Mouse (Mus musculus) embryonic fibroblast, embryonic 13.5 days (primary cell): ENCODE measurements around the gene Msx3. TPM values are rescaled to one million over a fixed set of nuclear protein-coding genes. Genes with fewer than 3 reads are reported as not detected.

ENCODE experiments used
- H3K27ac ChIP-seq: 2 replicates; pipeline ENCODE4 v1.5.1; 2012; ENCODE audit warnings: low read length, control low read depth, inconsistent platforms; ENCODE audit not compliant: insufficient read depth
- H3K4me1 ChIP-seq: 2 replicates; pipeline ENCODE4 v1.6.1; 2011; ENCODE audit warnings: low read length; ENCODE audit not compliant: control insufficient read depth, insufficient read depth
- H3K4me3 ChIP-seq: 2 replicates; pipeline ENCODE4 v1.5.1; 2011; ENCODE audit warnings: mild to moderate bottlenecking, control low read depth, low read length; ENCODE audit not compliant: insufficient read depth
- CTCF ChIP-seq: IDR thresholded peaks from 2 replicates; pipeline ENCODE4 v1.5.1; 2011; ENCODE audit warnings: mild to moderate bottlenecking, control low read depth, low read length, moderate library complexity, borderline replicate concordance; ENCODE audit not compliant: insufficient read depth
- POLR2A ChIP-seq: IDR thresholded peaks from 2 replicates; pipeline ENCODE4 v1.6.1; 2011; ENCODE audit warnings: low read depth, mild to moderate bottlenecking, control low read depth, low read length, moderate library complexity
- polyA plus RNA-seq: library from polyadenylated mRNA; stranded (reverse); fragments of >200 nt; gene quantifications from 2 replicates; pipeline ENCODE4 v1.2.4, GENCODE M21; 2011; ENCODE audit warnings: low read depth; ENCODE audit not compliant: missing spikeins, insufficient read length

The Msx3 gene
- polyA plus RNA-seq, 1 experiment = not detected

DNA sequence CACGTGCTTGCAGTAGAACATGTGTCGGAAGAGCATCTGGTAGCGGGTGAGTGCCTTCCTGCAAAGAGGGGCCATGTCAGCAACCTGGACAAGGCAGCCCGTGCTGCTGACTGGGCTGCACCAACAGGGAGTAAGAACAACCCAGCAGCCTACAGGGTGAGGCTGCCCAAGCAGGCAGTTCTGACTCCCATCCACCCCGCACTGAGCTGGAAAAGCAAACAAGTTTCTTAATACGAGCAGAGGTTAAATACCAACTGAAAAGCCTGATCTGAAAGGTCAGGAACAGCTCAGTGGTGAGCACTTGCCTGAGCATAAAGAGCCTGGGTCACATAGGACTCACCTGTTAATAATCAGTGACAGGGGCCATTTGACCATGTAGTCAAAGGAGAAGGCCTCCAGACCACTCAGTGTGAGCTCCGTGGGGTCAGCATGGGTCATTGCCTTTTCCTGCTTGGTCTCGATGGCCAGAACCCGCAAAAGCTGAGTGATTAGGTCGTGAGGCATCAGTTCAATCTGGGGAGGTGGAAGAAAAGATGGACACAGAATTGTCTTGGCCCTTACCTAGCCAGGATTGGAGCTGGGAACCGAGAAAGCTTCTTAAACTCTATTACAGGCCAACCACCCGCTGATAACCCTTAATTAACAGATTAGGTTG lies 47.7 kb downstream of the Msx3 start:
- H3K4me3 ChIP-seq = no peak overlapping the region
- no peaks in the 10 kb centered on the region for H3K4me1 ChIP-seq
- no peak overlapping the region for H3K27ac ChIP-seq
- TF ChIP-seq CTCF (no peak), POLR2A (no peak)

DNA sequence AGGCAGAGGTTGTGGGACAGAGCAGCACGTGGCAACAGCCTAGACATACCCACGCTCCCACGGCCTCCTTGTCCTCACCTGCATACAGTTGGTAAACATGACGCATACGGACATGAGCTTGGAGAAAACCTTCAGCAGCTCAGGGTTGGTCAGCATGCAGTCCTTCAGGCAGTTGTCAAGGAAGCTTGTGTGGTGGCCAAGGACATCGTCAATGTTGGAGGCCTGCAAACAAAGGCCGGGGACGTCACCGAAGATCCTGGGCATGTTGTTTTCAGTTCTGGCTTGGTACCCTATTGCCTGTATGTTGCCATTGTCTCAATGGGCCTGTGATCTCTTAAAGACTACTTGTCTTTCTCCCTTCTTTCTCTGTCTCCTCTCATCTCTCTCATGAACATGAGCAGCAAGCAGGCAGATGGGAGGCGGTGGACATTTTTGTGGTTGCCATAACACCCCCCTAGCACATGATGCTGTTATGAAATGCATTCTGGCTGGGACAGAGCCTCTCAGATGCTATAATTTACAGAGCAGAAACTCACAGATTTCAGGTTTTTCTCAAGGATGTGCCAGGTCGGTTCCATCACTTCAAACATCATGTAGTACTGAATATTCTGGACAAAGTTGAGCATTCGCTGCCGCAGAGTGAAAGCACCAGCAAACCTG lies 50.1 kb downstream of the Msx3 start:
- 0 out of 2 replicates have a peak, but pooled peaks cover 2% of the 10 kb centered on the region for H3K4me1 ChIP-seq
- TF ChIP-seq CTCF = no peak
- TF ChIP-seq POLR2A = no peak
- no peak overlapping the region for H3K27ac ChIP-seq
- H3K4me3 ChIP-seq = no peak overlapping the region

Other genes with a start within 250 kb of the Msx3 start
- gene Adgra1, start 214.9 kb downstream of the Msx3 start, polyA plus RNA-seq = 1.0 and 1.3 TPM in 2 replicates
- gene Kndc1, start 154.4 kb downstream of the Msx3 start, polyA plus RNA-seq = not detected in 2 replicates
- not detected in 2 replicates for gene Utf1, start 105.3 kb downstream of the Msx3 start, polyA plus RNA-seq
- not detected in 2 replicates for gene 6430531B16Rik, start 70.3 kb downstream of the Msx3 start, polyA plus RNA-seq
- gene Adam8, start 56.5 kb downstream of the Msx3 start, polyA plus RNA-seq = 9.0 and 17.4 TPM in 2 replicates
- gene Zfp511, start 12.7 kb downstream of the Msx3 start, polyA plus RNA-seq = 19.8 and 21.0 TPM in 2 replicates
- 29.9 and 38.5 TPM in 2 replicates for gene Tubgcp2, start 12.4 kb downstream of the Msx3 start, polyA plus RNA-seq
- gene Caly, start 33.5 kb upstream of the Msx3 start, polyA plus RNA-seq = not detected in 2 replicates
- not detected in 2 replicates for gene Prap1, start 44.3 kb upstream of the Msx3 start, polyA plus RNA-seq
- gene Fuom, start 53.4 kb upstream of the Msx3 start, polyA plus RNA-seq = 15.1 and 29.3 TPM in 2 replicates
- 8.9 and 9.8 TPM in 2 replicates for gene Paox, start 66.7 kb upstream of the Msx3 start, polyA plus RNA-seq
- 85.2 and 95.9 TPM in 2 replicates for gene Echs1, start 67.4 kb upstream of the Msx3 start, polyA plus RNA-seq
- 18.0 and 19.7 TPM in 2 replicates for gene Mtg1, start 88.5 kb upstream of the Msx3 start, polyA plus RNA-seq
- 0.16 TPM in 1 of 2 replicates, not detected in the other for gene Sprn, start 105.8 kb upstream of the Msx3 start, polyA plus RNA-seq
- not detected in 2 replicates for gene Olfr522, start 115.7 kb upstream of the Msx3 start, polyA plus RNA-seq
- not detected in 2 replicates for gene Olfr523, start 124.1 kb upstream of the Msx3 start, polyA plus RNA-seq
- not detected in 2 replicates for gene Olfr524, start 156.9 kb upstream of the Msx3 start, polyA plus RNA-seq
- gene Cd163l1, start 169.2 kb upstream of the Msx3 start, polyA plus RNA-seq = not detected in 2 replicates
- not detected in 2 replicates for gene 5830411N06Rik, start 198.2 kb upstream of the Msx3 start, polyA plus RNA-seq